Mouse (Mus musculus): ENCODE results near the gene Runx1.

Gene Runx1

GRCm38 (mm10) chr16:92826683-92827082 is 734 bp upstream of the Runx1 start:
- DNase-seq (ENCODE audit: low spot score in 2 of 2), result no peak

- DNase-seq (ENCODE audit: low spot score in 2 of 2), result peak; percentile 59 to 75
Measured at GRCm38 (mm10) chr16:92825204-92825843, 625 bp downstream of the Runx1 start.

GRCm38 (mm10) chr16:92824723-92825203 is 1.2 kb downstream of the Runx1 start:
- DNase-seq (ENCODE audit: low spot score in 2 of 2), result no peak

- no peak for DNase-seq (ENCODE audit: low spot score in 2 of 2)
Measured at GRCm38 (mm10) chr16:92824003-92824722, 1.8 kb downstream of the Runx1 start.

GRCm38 (mm10) chr16:92823381-92823862 is 2.5 kb downstream of the Runx1 start:
- DNase-seq (ENCODE audit: low spot score in 2 of 2), result peak; percentile 37 to 48

- no peak for DNase-seq (ENCODE audit: low spot score in 2 of 2)
Measured at GRCm38 (mm10) chr16:92822676-92823075, 3.3 kb downstream of the Runx1 start.

GRCm38 (mm10) chr16:92821938-92822629 is 3.9 kb downstream of the Runx1 start:
- peak; percentile 64 to 76 for DNase-seq (ENCODE audit: low spot score in 2 of 2)

GRCm38 (mm10) chr16:92821596-92821937 is 4.4 kb downstream of the Runx1 start:
- DNase-seq (ENCODE audit: low spot score in 2 of 2), result peak in 1 of 2 experiments; percentile 38

- peak in 1 of 2 experiments; percentile 16 for DNase-seq (ENCODE audit: low spot score in 2 of 2)
Measured at GRCm38 (mm10) chr16:92820451-92820850, 5.5 kb downstream of the Runx1 start.

- DNase-seq (ENCODE audit: low spot score in 2 of 2), result peak in 1 of 2 experiments; percentile 14
Measured at GRCm38 (mm10) chr16:92818480-92819269, 7.3 kb downstream of the Runx1 start.

- no peak for DNase-seq (ENCODE audit: low spot score in 2 of 2)
Measured at GRCm38 (mm10) chr16:92816092-92816491, 9.9 kb downstream of the Runx1 start.

- no peak for DNase-seq (ENCODE audit: low spot score in 2 of 2)
Measured at GRCm38 (mm10) chr16:92815195-92815527, 10.8 kb downstream of the Runx1 start.

- DNase-seq (ENCODE audit: low spot score in 2 of 2), result no peak
Measured at GRCm38 (mm10) chr16:92814366-92815194, 11.4 kb downstream of the Runx1 start.

- no peak for DNase-seq (ENCODE audit: low spot score in 2 of 2)
Measured at GRCm38 (mm10) chr16:92812405-92812804, 13.5 kb downstream of the Runx1 start.

GRCm38 (mm10) chr16:92810568-92811240 is 15.2 kb downstream of the Runx1 start:
- no peak for DNase-seq (ENCODE audit: low spot score in 2 of 2)

- no peak for DNase-seq (ENCODE audit: low spot score in 2 of 2)
Measured at GRCm38 (mm10) chr16:92807772-92808171, 18.2 kb downstream of the Runx1 start.

- no peak for DNase-seq (ENCODE audit: low spot score in 2 of 2)
Measured at GRCm38 (mm10) chr16:92803076-92803580, 22.8 kb downstream of the Runx1 start.

GRCm38 (mm10) chr16:92801567-92801966 is 24.4 kb downstream of the Runx1 start:
- DNase-seq (ENCODE audit: low spot score in 2 of 2), result peak; percentile 73 to 90

GRCm38 (mm10) chr16:92800845-92801244 is 25.1 kb downstream of the Runx1 start:
- peak; percentile 31 to 50 for DNase-seq (ENCODE audit: low spot score in 2 of 2)

GRCm38 (mm10) chr16:92799940-92800339 is 26.0 kb downstream of the Runx1 start:
- DNase-seq (ENCODE audit: low spot score in 2 of 2), result peak in 1 of 2 experiments; percentile 39
